Mouse (Mus musculus): ENCODE results near the gene Ociad1.

Ociad1 gene

DNA sequence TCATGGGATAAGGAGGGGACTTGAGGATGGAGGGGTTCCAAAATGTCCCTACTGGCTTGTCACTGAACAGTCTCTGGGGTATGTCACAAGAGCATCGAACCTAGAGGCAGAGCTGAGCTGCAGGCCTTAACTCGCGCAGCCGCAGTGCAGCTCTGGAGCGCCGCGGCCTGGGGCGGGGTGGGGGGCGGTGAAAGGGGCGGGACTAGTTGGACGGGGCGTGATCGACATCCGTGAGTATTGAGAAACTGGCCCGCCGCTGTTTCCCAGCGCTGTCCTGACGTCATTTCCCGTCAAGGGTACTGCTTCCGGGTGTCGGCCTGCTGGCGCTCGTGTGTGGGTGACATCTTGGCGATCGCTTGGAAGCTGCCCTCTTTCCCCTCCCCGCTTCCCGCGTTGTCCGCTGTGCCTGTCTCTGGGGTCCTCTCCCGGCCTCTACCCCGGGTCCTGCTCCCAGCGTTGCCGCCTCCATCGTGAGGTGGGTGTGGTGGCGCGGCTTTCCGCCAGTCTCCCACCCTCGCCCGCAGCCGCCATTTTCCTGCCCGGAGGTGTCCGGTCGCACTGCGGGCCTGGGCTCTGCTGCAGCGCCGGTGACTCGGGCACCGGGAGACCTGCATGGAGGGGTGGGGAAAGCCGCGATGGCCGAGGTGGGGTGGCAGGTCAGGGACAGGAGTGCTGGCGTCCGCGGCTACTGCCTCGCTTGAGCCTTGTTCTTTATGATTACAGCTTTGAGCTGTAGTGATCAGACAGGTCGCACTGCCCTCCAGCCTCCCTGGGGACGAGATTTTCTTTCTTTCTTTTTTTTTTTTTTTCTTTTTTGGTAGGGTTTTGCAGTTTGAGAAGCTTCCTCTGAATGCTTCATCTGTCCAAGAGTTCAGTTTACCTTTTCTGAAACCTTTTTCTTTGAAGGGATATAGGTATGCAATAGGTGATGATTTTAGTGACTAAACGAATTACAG lies at the start of gene Ociad1:
Gene Ociad1, plus strand, starts transcription at position 283 of the 956 bp plus-strand sequence.
- peak; percentile 92 for DNase-seq (ENCODE audit: low read depth)

- no peak for DNase-seq (ENCODE audit: low read depth)
These were observed 48.2 kb upstream of the Ociad1 start for GRCm38 (mm10) chr5:73244403-73244802.

GRCm38 (mm10) chr5:73246414-73246813 lies 46.2 kb upstream of the Ociad1 start:
- DNase-seq (ENCODE audit: low read depth) = no peak

GRCm38 (mm10) chr5:73248211-73248610 lies 44.4 kb upstream of the Ociad1 start:
- no peak for DNase-seq (ENCODE audit: low read depth)

DNA sequence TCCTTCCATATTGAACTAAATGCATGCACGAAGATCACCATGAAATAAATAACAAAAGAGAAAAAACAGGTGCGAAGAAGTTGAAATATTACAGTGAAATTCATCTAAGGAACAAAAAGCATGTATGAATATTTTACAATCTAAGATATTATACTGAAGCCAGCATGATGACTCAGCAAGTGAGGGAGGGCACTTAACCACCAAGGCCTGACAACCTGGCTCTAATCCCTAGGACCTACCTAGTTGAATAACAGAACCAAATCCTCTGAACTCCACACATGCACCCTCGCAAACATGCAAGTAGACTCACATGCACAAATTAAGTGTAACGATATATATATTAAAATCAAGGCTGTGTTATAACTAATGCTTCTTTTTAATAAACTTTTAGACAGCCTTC lies 43.2 kb upstream of the Ociad1 start:
- DNase-seq (ENCODE audit: low read depth) = no peak

GRCm38 (mm10) chr5:73252739-73253138 lies 39.8 kb upstream of the Ociad1 start:
- DNase-seq (ENCODE audit: low read depth) = no peak

DNA sequence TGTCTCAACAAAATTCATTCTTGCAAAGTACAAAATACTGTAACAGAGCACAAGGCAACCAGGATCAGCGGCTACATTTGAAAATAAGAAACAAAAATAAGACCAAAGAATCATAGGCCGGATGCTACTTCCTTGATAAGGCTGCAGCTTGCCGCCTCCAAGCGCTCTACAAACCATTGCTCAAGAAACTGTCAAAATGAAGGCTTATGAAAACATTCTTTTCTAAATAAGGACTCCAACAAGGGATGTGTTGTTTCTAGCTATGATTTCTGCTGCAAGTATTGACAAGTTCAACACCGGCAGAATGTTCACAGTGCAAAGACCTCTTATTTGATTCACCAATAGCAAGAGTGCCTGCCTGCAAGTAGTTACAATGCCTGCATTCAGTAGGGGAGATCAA lies 37.9 kb upstream of the Ociad1 start:
- DNase-seq (ENCODE audit: low read depth) = no peak

- no peak for DNase-seq (ENCODE audit: low read depth)
These were observed 37.0 kb upstream of the Ociad1 start for GRCm38 (mm10) chr5:73255321-73256251.

DNA sequence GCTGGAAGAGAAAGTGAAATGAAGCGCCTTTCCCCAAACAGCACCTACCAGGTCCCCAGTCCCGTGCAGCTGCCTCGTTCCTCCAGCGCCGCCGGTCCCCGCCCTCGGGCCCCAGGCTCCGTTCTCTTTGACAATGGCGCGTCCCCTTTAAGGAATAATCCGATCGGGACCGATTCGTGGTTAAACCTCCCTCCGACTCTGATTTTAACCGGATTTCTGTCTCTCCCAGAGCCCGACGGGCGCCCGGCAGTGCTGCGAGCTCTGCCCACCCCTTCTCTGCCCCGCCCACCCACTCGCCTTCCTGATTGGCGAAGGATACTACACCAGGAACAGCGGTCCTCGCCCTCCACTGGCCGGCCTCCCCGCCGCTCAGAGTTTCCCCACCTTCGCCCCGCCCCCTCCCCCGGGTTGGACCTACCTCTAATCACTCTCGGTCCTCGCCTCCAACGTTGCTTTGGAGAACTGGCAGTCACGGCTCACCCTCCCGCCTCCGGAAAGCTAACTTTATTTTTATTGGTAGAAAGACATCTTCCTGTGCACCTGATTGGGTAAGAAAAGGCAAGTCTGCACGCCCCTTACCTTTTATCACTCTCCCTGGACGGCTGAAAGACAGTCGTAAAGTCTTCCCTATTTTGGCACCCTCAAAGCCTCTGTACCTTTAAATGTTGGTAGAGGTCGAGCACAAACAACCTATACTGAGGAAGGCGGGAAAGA lies 36.1 kb upstream of the Ociad1 start, which contains the start of gene Fryl:
Gene Fryl, minus strand, starts transcription at position 268 of the 714 bp plus-strand sequence.
- peak; percentile 94 for DNase-seq (ENCODE audit: low read depth)

GRCm38 (mm10) chr5:73257096-73257495 lies 35.5 kb upstream of the Ociad1 start:
- DNase-seq (ENCODE audit: low read depth) = no peak

DNA sequence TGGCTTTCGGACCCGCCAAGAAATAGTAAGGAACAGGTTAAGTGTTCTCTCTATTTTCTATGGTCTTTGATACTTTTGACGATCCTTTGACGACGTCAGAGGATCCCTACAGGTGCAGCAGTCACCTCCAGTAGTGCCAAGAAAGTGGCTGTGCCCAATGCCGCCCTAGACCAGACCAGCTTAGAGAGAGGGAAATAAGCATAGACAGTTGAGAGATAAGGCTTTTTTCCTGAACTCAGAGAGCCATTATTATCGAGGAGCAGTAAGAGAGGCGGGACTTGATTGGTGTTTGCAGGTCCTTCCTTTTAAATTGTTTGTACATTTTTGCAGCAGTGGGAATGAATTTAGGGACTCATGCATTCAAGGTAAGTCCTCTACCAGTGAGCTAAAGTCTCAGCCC lies 34.9 kb upstream of the Ociad1 start:
- DNase-seq (ENCODE audit: low read depth) = no peak

DNA sequence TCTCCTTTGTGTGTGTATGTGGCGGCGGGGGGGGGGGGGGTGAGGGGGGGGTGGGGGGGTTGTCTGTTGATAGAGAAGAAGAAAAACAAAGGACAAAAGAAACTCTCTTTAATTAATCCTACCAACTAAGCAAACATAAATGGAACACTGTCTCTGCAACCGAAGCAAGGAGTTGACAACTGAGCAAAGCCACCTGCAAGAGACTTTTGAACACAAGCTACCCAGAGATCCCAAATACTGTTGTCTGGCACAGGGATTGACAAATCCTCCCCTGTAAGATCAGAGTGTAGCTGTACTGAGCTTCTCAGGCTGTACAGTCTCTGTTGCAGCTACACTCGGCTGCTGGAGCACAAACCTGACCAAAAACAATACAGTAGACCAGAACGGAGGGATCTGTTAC lies 28.5 kb upstream of the Ociad1 start:
- DNase-seq (ENCODE audit: low read depth) = no peak

DNA sequence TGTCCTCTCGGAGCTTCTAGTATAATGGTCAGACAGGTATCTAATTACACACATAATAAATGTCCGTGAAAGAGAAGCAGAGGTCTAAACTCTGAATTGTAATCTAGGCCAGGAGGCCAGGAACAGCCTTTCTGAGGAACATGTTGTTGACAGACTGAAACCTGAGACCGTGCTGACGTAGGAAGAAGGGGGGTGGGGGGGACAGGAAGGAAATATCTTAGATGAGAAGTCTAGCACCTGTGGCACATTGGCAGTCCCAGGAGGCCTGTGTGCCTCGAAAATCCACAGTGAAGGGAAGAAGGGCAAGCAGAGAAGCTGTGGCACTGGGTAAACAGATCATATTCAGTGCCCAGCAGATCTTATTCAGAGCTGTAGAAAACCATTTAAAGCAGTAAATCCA lies 27.1 kb upstream of the Ociad1 start:
- DNase-seq (ENCODE audit: low read depth) = no peak

- no peak for DNase-seq (ENCODE audit: low read depth)
These were observed 23.9 kb upstream of the Ociad1 start for GRCm38 (mm10) chr5:73268636-73269213.

- DNase-seq (ENCODE audit: low read depth) = no peak
These were observed 22.0 kb upstream of the Ociad1 start for GRCm38 (mm10) chr5:73270612-73271011.

- no peak for DNase-seq (ENCODE audit: low read depth)
These were observed 19.4 kb upstream of the Ociad1 start for GRCm38 (mm10) chr5:73273171-73273570.

GRCm38 (mm10) chr5:73274941-73275340 lies 17.6 kb upstream of the Ociad1 start:
- DNase-seq (ENCODE audit: low read depth) = no peak

GRCm38 (mm10) chr5:73279190-73279589 lies 13.4 kb upstream of the Ociad1 start:
- no peak for DNase-seq (ENCODE audit: low read depth)

DNA sequence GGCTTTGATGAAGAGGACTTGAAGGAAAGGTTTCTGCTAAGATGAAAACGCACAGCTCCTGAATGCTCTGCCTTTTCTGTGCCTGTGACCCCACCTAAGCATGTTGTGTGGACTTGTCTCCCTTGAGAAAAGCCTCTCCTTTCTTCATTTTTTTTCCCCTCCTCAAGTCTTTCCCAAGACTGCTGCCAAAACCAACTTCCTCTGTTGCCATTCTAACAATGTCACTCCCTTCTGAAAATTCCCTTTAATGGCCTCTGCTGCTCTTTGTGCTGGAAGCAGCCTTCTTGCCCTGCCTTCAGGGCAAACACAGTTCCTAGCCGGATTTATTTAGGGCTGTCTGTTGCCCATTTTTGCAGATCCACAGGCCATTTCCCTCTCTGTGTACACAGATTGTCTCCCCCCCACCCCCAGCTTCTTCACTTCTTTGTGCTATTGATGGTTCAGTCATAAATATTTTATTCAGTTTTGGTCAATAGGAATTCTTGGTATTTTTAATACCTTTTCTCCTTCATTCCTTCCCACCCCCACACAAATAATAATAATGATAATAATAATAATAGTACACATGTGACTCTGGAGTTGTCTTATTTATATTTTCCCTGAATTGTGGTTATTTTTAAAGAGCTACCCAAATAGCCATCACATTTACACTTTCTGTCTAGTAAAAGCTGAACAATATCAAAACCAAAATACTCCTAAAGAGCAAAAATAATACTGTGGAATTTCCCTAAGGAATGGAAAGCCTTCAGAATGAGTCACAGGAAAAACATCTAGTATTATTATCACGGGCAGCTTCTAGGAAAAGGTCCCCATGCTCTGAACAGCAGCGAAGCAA lies 12.6 kb upstream of the Ociad1 start:
- DNase-seq (ENCODE audit: low read depth) = no peak

DNA sequence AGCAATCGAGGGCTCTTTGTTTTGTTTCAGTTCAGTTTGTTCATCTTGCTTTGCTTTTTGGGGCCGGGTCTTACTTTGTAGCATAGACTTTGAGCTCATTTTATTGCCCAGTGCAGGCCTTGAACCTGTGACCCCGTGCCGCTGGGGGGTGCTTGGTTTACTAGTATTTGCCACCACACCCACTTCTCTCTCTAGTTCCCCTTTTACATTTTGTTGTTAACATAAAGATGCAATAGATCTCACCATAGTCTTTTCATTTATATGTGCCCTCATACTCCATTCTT lies 12.1 kb upstream of the Ociad1 start:
- no peak for DNase-seq (ENCODE audit: low read depth)

DNA sequence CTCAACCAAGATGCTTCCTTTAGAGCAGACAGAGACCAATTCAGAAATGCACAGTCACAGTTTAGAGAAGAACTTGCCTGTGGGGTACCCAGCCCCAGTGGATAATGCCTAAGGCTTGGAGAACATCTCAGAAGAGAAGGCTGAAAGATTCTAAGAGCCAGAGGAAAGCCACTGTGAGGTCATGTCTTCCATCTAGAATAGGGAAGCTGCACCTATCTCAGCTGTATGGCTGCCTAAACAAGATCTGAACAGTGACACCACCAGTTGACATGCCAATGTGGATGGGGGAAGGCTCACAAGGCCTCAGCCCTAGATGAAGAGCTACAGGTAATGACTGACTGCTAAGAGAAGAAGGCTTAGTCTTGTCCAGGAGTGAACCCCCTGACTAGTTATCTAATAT lies 8.5 kb upstream of the Ociad1 start:
- no peak for DNase-seq (ENCODE audit: low read depth)
